Mouse (Mus musculus): ENCODE results near the gene Ccdc83. TPM values are rescaled to one million over a fixed set of nuclear protein-coding genes. Genes with fewer than 3 reads are reported as not detected.

Gene Ccdc83
- polyA plus RNA-seq, 1 experiment: 0.10 TPM

DNA sequence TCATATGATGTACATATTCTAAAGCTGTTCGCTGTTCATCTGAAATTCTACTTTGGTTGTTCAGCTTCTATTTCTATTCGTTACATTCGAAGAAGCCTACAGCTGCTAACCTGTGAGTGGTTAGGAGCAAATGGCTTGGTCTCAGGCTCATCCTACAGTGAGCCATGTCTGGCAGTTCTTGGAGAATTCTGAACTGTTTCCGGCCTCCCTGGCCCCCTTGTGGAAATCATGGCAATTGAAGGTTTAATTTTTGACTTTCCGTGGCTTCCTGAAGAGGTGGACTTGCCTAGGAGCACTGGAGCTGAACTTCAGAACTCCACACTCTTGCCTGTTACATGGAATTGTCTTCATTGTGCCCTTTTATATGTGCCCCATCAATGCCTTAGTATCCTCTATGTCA lies 12.6 kb downstream of the Ccdc83 start:
- Histone ChIP-seq H3K4me3 (no peak overlapping the region), H3ac (ENCODE audit: control insufficient read depth, insufficient read length) (no peak overlapping the region), H3K27me3 (ENCODE audit: control insufficient read depth, insufficient read depth, insufficient read length) (no peaks in the 10 kb centered on the region), H3K36me3 (ENCODE audit: control insufficient read depth, insufficient read depth) (no peaks in the 10 kb centered on the region), H3K4me2 (ENCODE audit: low read depth) (no peak overlapping the region), H3K79me2 (ENCODE audit: control insufficient read depth, insufficient read depth) (no peaks in the 10 kb centered on the region)
- TF ChIP-seq MAX (IDR thresholded peaks at IDR 0.05; ENCODE audit: low read depth): no peak
- no peak for TF ChIP-seq TCF12 (IDR thresholded peaks at IDR 0.05; ENCODE audit: insufficient read depth, poor library complexity, severe bottlenecking)
- no peak for TF ChIP-seq TCF3 (IDR thresholded peaks at IDR 0.05; ENCODE audit: insufficient read length, low read depth)
- no peak for TF ChIP-seq MYOD1 (IDR thresholded peaks at IDR 0.05; ENCODE audit: control insufficient read depth in 1 of 3, insufficient read length in 2 of 3, low read depth in 2 of 3)
- TF ChIP-seq E2F4 (IDR thresholded peaks at IDR 0.05; ENCODE audit: insufficient read depth): no peak
- no peak for TF ChIP-seq CEBPB (IDR thresholded peaks at IDR 0.05; ENCODE audit: insufficient read depth, poor library complexity, severe bottlenecking)
- no peak for TF ChIP-seq REST (IDR thresholded peaks at IDR 0.05; ENCODE audit: insufficient read depth, insufficient read length)
- no peak for TF ChIP-seq SRF (IDR thresholded peaks at IDR 0.05; ENCODE audit: control insufficient read depth, insufficient read length, low read depth)
- TF ChIP-seq POLR2AphosphoS2 (IDR thresholded peaks at IDR 0.05; ENCODE audit: insufficient read length, low read depth): no peak
- no peak for TF ChIP-seq MYOG (IDR thresholded peaks at IDR 0.05; ENCODE audit: control insufficient read depth in 1 of 3, insufficient read depth in 1 of 3, insufficient read length in 2 of 3, low read depth in 2 of 3)
- no peak for TF ChIP-seq USF1 (IDR thresholded peaks at IDR 0.05; ENCODE audit: low read depth)
- TF ChIP-seq POLR2A (IDR thresholded peaks at IDR 0.05; ENCODE audit: insufficient read length, low read depth): no peak

DNA sequence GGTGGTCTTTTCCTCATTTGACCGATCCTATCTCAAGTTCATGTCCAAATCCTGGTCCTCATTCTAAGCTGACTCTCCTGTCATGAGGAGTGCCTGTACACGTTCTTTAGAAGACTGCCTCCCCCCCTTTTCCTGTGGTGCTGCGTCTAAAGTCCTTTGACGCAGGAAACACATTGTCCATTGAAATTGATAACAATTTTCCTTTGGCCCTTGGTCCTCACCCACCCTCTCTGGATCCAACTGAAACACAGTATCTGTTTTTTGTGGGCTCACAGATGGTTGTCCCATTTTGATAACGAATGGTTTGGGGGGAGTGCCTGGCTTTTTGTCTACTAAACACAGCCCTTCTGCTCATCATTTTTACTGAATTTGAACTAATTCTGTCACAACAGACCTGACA lies 21.9 kb downstream of the Ccdc83 start:
- no peak overlapping the region for H3K4me3 ChIP-seq
- no peak overlapping the region for H3K4me2 ChIP-seq (ENCODE audit: low read depth)
- no peak for TF ChIP-seq SRF (IDR thresholded peaks at IDR 0.05; ENCODE audit: control insufficient read depth, insufficient read length, low read depth)
- TF ChIP-seq MYOG (IDR thresholded peaks at IDR 0.05; ENCODE audit: control insufficient read depth in 1 of 3, insufficient read depth in 1 of 3, insufficient read length in 2 of 3, low read depth in 2 of 3): no peak
- no peak for TF ChIP-seq TCF12 (IDR thresholded peaks at IDR 0.05; ENCODE audit: insufficient read depth, poor library complexity, severe bottlenecking)
- TF ChIP-seq POLR2A (IDR thresholded peaks at IDR 0.05; ENCODE audit: insufficient read length, low read depth): no peak
- TF ChIP-seq MYOD1 (IDR thresholded peaks at IDR 0.05; ENCODE audit: control insufficient read depth in 1 of 3, insufficient read length in 2 of 3, low read depth in 2 of 3): no peak
- no peak for TF ChIP-seq MAX (IDR thresholded peaks at IDR 0.05; ENCODE audit: low read depth)
- no peak for TF ChIP-seq REST (IDR thresholded peaks at IDR 0.05; ENCODE audit: insufficient read depth, insufficient read length)
- TF ChIP-seq CEBPB (IDR thresholded peaks at IDR 0.05; ENCODE audit: insufficient read depth, poor library complexity, severe bottlenecking): no peak
- no peak for TF ChIP-seq USF1 (IDR thresholded peaks at IDR 0.05; ENCODE audit: low read depth)
- no peak for TF ChIP-seq TCF3 (IDR thresholded peaks at IDR 0.05; ENCODE audit: insufficient read length, low read depth)
- TF ChIP-seq POLR2AphosphoS2 (IDR thresholded peaks at IDR 0.05; ENCODE audit: insufficient read length, low read depth): no peak
- no peak for TF ChIP-seq E2F4 (IDR thresholded peaks at IDR 0.05; ENCODE audit: insufficient read depth)
- H3ac ChIP-seq (ENCODE audit: control insufficient read depth, insufficient read length): no peak overlapping the region
- H3K79me2 ChIP-seq (ENCODE audit: control insufficient read depth, insufficient read depth): no peaks in the 10 kb centered on the region
- no peaks in the 10 kb centered on the region for H3K27me3 ChIP-seq (ENCODE audit: control insufficient read depth, insufficient read depth, insufficient read length)
- H3K36me3 ChIP-seq (ENCODE audit: control insufficient read depth, insufficient read depth): no peaks in the 10 kb centered on the region

DNA sequence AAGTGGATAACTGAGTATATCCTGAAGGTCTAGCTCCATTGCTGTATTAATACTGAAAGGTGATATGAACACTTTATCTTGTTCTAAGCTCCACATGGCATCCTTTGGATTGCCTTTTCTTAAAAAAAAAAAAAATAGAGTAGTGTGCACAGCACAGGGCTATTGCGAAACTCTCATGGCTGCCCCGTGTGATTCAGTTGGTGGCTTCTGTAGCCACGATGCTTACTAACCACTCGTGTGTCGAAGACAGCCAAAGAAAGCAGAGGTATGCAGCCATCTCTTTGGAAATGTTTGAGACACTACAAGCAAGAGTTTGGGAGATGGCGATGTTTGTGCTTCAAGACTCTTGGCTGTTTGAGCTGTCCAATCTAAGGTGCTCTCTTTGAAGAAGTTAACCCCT lies 22.4 kb downstream of the Ccdc83 start:
- H3K27me3 ChIP-seq (ENCODE audit: control insufficient read depth, insufficient read depth, insufficient read length): no peaks in the 10 kb centered on the region
- TF ChIP-seq E2F4 (IDR thresholded peaks at IDR 0.05; ENCODE audit: insufficient read depth) (no peak), CEBPB (IDR thresholded peaks at IDR 0.05; ENCODE audit: insufficient read depth, poor library complexity, severe bottlenecking) (peak; percentile 67; the same call in 1 of the 2 replicates), REST (IDR thresholded peaks at IDR 0.05; ENCODE audit: insufficient read depth, insufficient read length) (no peak), USF1 (IDR thresholded peaks at IDR 0.05; ENCODE audit: low read depth) (no peak)
- H3K4me3 ChIP-seq: no peak overlapping the region
- H3K36me3 ChIP-seq (ENCODE audit: control insufficient read depth, insufficient read depth): no peaks in the 10 kb centered on the region
- H3K79me2 ChIP-seq (ENCODE audit: control insufficient read depth, insufficient read depth): no peaks in the 10 kb centered on the region
- H3K4me2 ChIP-seq (ENCODE audit: low read depth): no peak overlapping the region
- no peak overlapping the region for H3ac ChIP-seq (ENCODE audit: control insufficient read depth, insufficient read length)

DNA sequence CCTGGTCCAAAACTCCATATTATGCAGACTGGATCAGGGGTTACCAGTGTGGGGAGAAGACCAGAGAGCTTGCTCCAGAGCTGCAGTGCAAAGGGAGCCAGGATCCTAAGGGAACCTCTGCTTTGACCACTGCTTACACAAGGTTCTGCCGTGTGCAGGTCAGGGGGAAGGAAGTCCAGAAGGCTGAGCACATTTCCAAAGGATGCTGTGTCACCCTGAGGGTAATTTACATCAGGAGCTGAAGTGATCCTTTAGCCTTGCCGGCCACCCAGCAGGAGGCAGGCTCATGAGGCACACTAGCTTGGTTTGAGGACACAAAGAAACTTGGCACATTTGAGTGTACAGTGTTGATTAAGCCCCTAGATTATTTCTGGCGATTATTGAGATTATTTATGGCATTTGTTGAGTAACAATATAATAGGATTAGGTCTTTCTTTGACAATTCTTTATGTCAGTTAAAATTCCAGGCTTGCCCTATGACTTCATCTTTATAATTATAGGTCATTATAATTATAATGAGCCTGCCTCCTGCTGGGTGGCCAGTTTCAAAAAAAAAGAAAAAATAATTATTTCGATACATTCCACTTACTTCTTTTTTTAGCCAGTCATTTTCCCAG lies 29.2 kb downstream of the Ccdc83 start:
- no peaks in the 10 kb centered on the region for H3K27me3 ChIP-seq (ENCODE audit: control insufficient read depth, insufficient read depth, insufficient read length)
- no peak overlapping the region for H3K4me2 ChIP-seq (ENCODE audit: low read depth)
- no peak overlapping the region for H3K4me3 ChIP-seq
- TF ChIP-seq SRF (IDR thresholded peaks at IDR 0.05; ENCODE audit: control insufficient read depth, insufficient read length, low read depth) (no peak), MAX (IDR thresholded peaks at IDR 0.05; ENCODE audit: low read depth) (no peak), MYOG (IDR thresholded peaks at IDR 0.05; ENCODE audit: control insufficient read depth in 1 of 3, insufficient read depth in 1 of 3, insufficient read length in 2 of 3, low read depth in 2 of 3) (no peak), MYOD1 (IDR thresholded peaks at IDR 0.05; ENCODE audit: control insufficient read depth in 1 of 3, insufficient read length in 2 of 3, low read depth in 2 of 3) (no peak), REST (IDR thresholded peaks at IDR 0.05; ENCODE audit: insufficient read depth, insufficient read length) (no peak), TCF12 (IDR thresholded peaks at IDR 0.05; ENCODE audit: insufficient read depth, poor library complexity, severe bottlenecking) (no peak), POLR2AphosphoS2 (IDR thresholded peaks at IDR 0.05; ENCODE audit: insufficient read length, low read depth) (no peak), E2F4 (IDR thresholded peaks at IDR 0.05; ENCODE audit: insufficient read depth) (no peak), POLR2A (IDR thresholded peaks at IDR 0.05; ENCODE audit: insufficient read length, low read depth) (no peak), CEBPB (IDR thresholded peaks at IDR 0.05; ENCODE audit: insufficient read depth, poor library complexity, severe bottlenecking) (no peak), TCF3 (IDR thresholded peaks at IDR 0.05; ENCODE audit: insufficient read length, low read depth) (no peak), USF1 (IDR thresholded peaks at IDR 0.05; ENCODE audit: low read depth) (no peak)
- H3ac ChIP-seq (ENCODE audit: control insufficient read depth, insufficient read length): no peak overlapping the region
- H3K36me3 ChIP-seq (ENCODE audit: control insufficient read depth, insufficient read depth): no peaks in the 10 kb centered on the region
- H3K79me2 ChIP-seq (ENCODE audit: control insufficient read depth, insufficient read depth): no peaks in the 10 kb centered on the region
